Mouse (Mus musculus) frontal cortex, adult 2 months (tissue): ENCODE results near the gene Inpp4b. TPM values are rescaled to one million over a fixed set of nuclear protein-coding genes. Genes with fewer than 3 reads are reported as not detected.
"Not testable (repeated sequence)": the region's sequence is repeated elsewhere in the genome, so short reads cannot be mapped to it uniquely, and the experiment has no call there.

ENCODE experiments used
- DNase-seq, 2 experiments: peaks; one replicate each; pipeline ENCODE4 v3.0.0; 2022; ENCODE audit warnings: low spot score in 1 of 2; ENCODE audit errors: extremely low spot score in 1 of 2
- polyA plus RNA-seq: library from polyadenylated mRNA; depleted of rRNA; stranded (reverse); fragments of >200 nt; gene quantifications from 2 replicates; pipeline ENCODE4 v1.2.3, GENCODE M21; 2012

The Inpp4b gene
- polyA plus RNA-seq, 1 experiment: 6.9 TPM

- DNase-seq: peak; percentile 36 to 69
Measured at GRCm38 (mm10) chr8:81867020-81867419, 524.7 kb downstream of the Inpp4b start.

- no peak for DNase-seq
Measured at GRCm38 (mm10) chr8:81870466-81870865, 528.1 kb downstream of the Inpp4b start.

- DNase-seq: no peak
Measured at GRCm38 (mm10) chr8:81880071-81880470, 537.7 kb downstream of the Inpp4b start.

- DNase-seq: no peak
Measured at GRCm38 (mm10) chr8:81884195-81884594, 541.8 kb downstream of the Inpp4b start.

GRCm38 (mm10) chr8:81888843-81889242 is 546.5 kb downstream of the Inpp4b start:
- no peak for DNase-seq

GRCm38 (mm10) chr8:81893292-81893691 is 550.9 kb downstream of the Inpp4b start:
- DNase-seq: no peak

GRCm38 (mm10) chr8:81946812-81947211 is 604.5 kb downstream of the Inpp4b start:
- DNase-seq: no peak

- no peak for DNase-seq
Measured at GRCm38 (mm10) chr8:81953101-81953500, 610.7 kb downstream of the Inpp4b start.

- DNase-seq: no peak
Measured at GRCm38 (mm10) chr8:81985128-81985665, 642.8 kb downstream of the Inpp4b start.

GRCm38 (mm10) chr8:81992966-81993365 is 650.6 kb downstream of the Inpp4b start:
- DNase-seq: no peak

- no peak for DNase-seq
Measured at GRCm38 (mm10) chr8:81996239-81996638, 653.9 kb downstream of the Inpp4b start.

- peak; percentile 39 to 66 for DNase-seq
Measured at GRCm38 (mm10) chr8:81996823-81997222, 654.5 kb downstream of the Inpp4b start.

GRCm38 (mm10) chr8:82004158-82004557 is 661.8 kb downstream of the Inpp4b start:
- DNase-seq: no peak

- DNase-seq: no peak
Measured at GRCm38 (mm10) chr8:82005466-82005865, 663.1 kb downstream of the Inpp4b start.

GRCm38 (mm10) chr8:82017792-82018191 is 675.4 kb downstream of the Inpp4b start:
- no peak for DNase-seq

- peak in 1 of 2 experiments; percentile 7 for DNase-seq
Measured at GRCm38 (mm10) chr8:82027401-82027800, 685.0 kb downstream of the Inpp4b start.

GRCm38 (mm10) chr8:82028896-82029295 is 686.5 kb downstream of the Inpp4b start:
- peak; percentile 7 to 69 for DNase-seq

- peak in 1 of 2 experiments; percentile 4 for DNase-seq
Measured at GRCm38 (mm10) chr8:82032035-82032434, 689.7 kb downstream of the Inpp4b start.

GRCm38 (mm10) chr8:82054030-82054429 is 711.7 kb downstream of the Inpp4b start:
- DNase-seq: no peak

GRCm38 (mm10) chr8:82067619-82068018 is 725.3 kb downstream of the Inpp4b start:
- peak in 1 of 2 experiments; percentile 23 for DNase-seq

GRCm38 (mm10) chr8:82079267-82079666 is 736.9 kb downstream of the Inpp4b start:
- DNase-seq: no peak

GRCm38 (mm10) chr8:82086631-82087030 is 744.3 kb downstream of the Inpp4b start:
- not testable (repeated sequence) for DNase-seq

- no peak for DNase-seq
Measured at GRCm38 (mm10) chr8:82090901-82091300, 748.5 kb downstream of the Inpp4b start.
